15 mouse cellular contexts compared by ENCODE assay signal in genomic region chr13:102786666-102787230, GRCm38 (mm10).
DNase-seq lines count a peak whose midpoint lies in the region.
"Had no signal": no experiment of that assay in that cellular context is flagged by ENCODE, and none has a peak within 500 bp of the region (broad histone marks: within the 10 kb centered on the region; RNA-seq: fewer than 3 reads in every experiment).

No protein-coding gene starts in this region.

- peak; percentile 20 for DNase-seq in adrenal gland, postnatal 14 days
- no peak for DNase-seq in adrenal gland, postnatal 25 days
- peak; percentile 61 for DNase-seq in heart, adult 11 months
- DNase-seq in heart, postnatal 14 days = no peak
- peak; percentile 83 for DNase-seq in Muller cell, postnatal 12 days (ENCODE audit: inconsistent ontology term)
- DNase-seq in skeletal muscle tissue, adult 2 months (ENCODE audit: low read depth, low spot score) = peak; percentile 50
- DNase-seq in cerebellum, postnatal 4 days (ENCODE audit: low spot score in 2 of 2) = no peak
- DNase-seq: B cell, adult 2 months; cerebellum, adult 9-11 months; heart, adult 18-20 months; heart, postnatal 36 days; left cerebral cortex, postnatal 4 days; liver; retina, postnatal 1 day; thymus, postnatal 25 days had no signal

- intact Hi-C loops in heart, postnatal 14 days (cut with DNase I) = no loop called here

Comparison
In these comparisons a context has a peak if more than half of its experiments do, and no peak if none do; other contexts are left out.
1. DNase-seq: peak in adrenal gland, postnatal 14 days (single experiment), heart, adult 11 months (single experiment), Muller cell, postnatal 12 days (single experiment) and skeletal muscle tissue, adult 2 months (single experiment); none in adrenal gland, postnatal 25 days (single experiment), heart, postnatal 14 days (0 of 2) and cerebellum, postnatal 4 days (0 of 2).